Mouse (Mus musculus): Measurements from ENCODE around the gene Hamp. TPM values are rescaled to one million over a fixed set of nuclear protein-coding genes. Genes with fewer than 3 reads are reported as not detected.

Gene Hamp
- polyA plus RNA-seq (2012; rRNA removed), result 11.4 and 20.4 TPM in 2 replicates

GRCm38 (mm10) chr7:30943909-30944635 is at the start of gene Hamp:
Gene Hamp (minus strand): TSS chr7:30944032.

GRCm38 (mm10) chr7:30973501-30974289 is 29.9 kb upstream of the Hamp start, which contains the start of gene Fam187b:
Gene Fam187b (plus strand): TSS chr7:30973790.

GRCm38 (mm10) chr7:30973251-30973500 is 29.3 kb upstream of the Hamp start, which contains the start of gene Lsr:
Gene Lsr (minus strand): TSS chr7:30973464.

GRCm38 (mm10) chr7:30956756-30957366 is 13.0 kb upstream of the Hamp start, which contains the start of gene Usf2:
Gene Usf2 (minus strand): TSS chr7:30956803.

GRCm38 (mm10) chr7:30924581-30924980 is 19.3 kb downstream of the Hamp start, which contains the start of gene Hamp2:
Gene Hamp2 (minus strand): TSS chr7:30924681.

GRCm38 (mm10) chr7:30914732-30915131 is 29.1 kb downstream of the Hamp start, which contains the start of gene Mag:
Gene Mag (minus strand): TSS chr7:30914873.

Other genes with a start within 250 kb of the Hamp start
- gene 2200002J24Rik, start 245.1 kb downstream of the Hamp start, polyA plus RNA-seq (2012; rRNA removed), result 0.09 and 0.21 TPM in 2 replicates
- gene Atp4a, start 231.8 kb downstream of the Hamp start, polyA plus RNA-seq (2012; rRNA removed), result 0.74 and 0.90 TPM in 2 replicates
- gene Tmem147, start 214.5 kb downstream of the Hamp start, polyA plus RNA-seq (2012; rRNA removed), result 56.5 and 63.8 TPM in 2 replicates
- gene Gapdhs, start 200.4 kb downstream of the Hamp start, polyA plus RNA-seq (2012; rRNA removed), result not detected in 2 replicates
- 0.61 and 0.74 TPM in 2 replicates for gene Sbsn, start 192.6 kb downstream of the Hamp start, polyA plus RNA-seq (2012; rRNA removed)
- gene Dmkn, start 180.3 kb downstream of the Hamp start, polyA plus RNA-seq (2012; rRNA removed), result 0.16 and 0.25 TPM in 2 replicates
- 0.20 TPM in 1 of 2 replicates, not detected in the other for gene Krtdap, start 156.1 kb downstream of the Hamp start, polyA plus RNA-seq (2012; rRNA removed)
- gene Ffar2, start 120.3 kb downstream of the Hamp start, polyA plus RNA-seq (2012; rRNA removed), result 0.31 and 0.33 TPM in 2 replicates
- gene Ffar3, start 87.9 kb downstream of the Hamp start, polyA plus RNA-seq (2012; rRNA removed), result not detected in 2 replicates
- not detected in 2 replicates for gene Ffar1, start 82.5 kb downstream of the Hamp start, polyA plus RNA-seq (2012; rRNA removed)
- 0.23 and 0.37 TPM in 2 replicates for gene Cd22, start 63.7 kb downstream of the Hamp start, polyA plus RNA-seq (2012; rRNA removed)
- 0.17 and 0.22 TPM in 2 replicates for gene Mag, start 29.2 kb downstream of the Hamp start, polyA plus RNA-seq (2012; rRNA removed)
- not detected in 2 replicates for gene Hamp2, start 19.4 kb downstream of the Hamp start, polyA plus RNA-seq (2012; rRNA removed)
- gene Usf2, start 12.8 kb upstream of the Hamp start, polyA plus RNA-seq (2012; rRNA removed), result 45.8 and 51.7 TPM in 2 replicates
- gene Lsr, start 29.4 kb upstream of the Hamp start, polyA plus RNA-seq (2012; rRNA removed), result 11.5 and 13.7 TPM in 2 replicates
- gene Fam187b, start 29.8 kb upstream of the Hamp start, polyA plus RNA-seq (2012; rRNA removed), result 1.3 TPM in 2 replicates
- 10.0 and 11.3 TPM in 2 replicates for gene Fxyd5, start 98.4 kb upstream of the Hamp start, polyA plus RNA-seq (2012; rRNA removed)
- gene Fxyd7, start 107.4 kb upstream of the Hamp start, polyA plus RNA-seq (2012; rRNA removed), result 0.06 and 0.17 TPM in 2 replicates
- gene Fxyd1, start 113.2 kb upstream of the Hamp start, polyA plus RNA-seq (2012; rRNA removed), result 25.3 and 31.9 TPM in 2 replicates
- gene Lgi4, start 115.3 kb upstream of the Hamp start, polyA plus RNA-seq (2012; rRNA removed), result 0.03 and 0.06 TPM in 2 replicates
- 0.18 and 0.62 TPM in 2 replicates for gene Fxyd3, start 132.7 kb upstream of the Hamp start, polyA plus RNA-seq (2012; rRNA removed)
- gene Hpn, start 171.3 kb upstream of the Hamp start, polyA plus RNA-seq (2012; rRNA removed), result 38.6 and 43.5 TPM in 2 replicates
- 0.86 and 0.97 TPM in 2 replicates for gene Scn1b, start 183.0 kb upstream of the Hamp start, polyA plus RNA-seq (2012; rRNA removed)
- 17.4 and 19.4 TPM in 2 replicates for gene Gramd1a, start 211.9 kb upstream of the Hamp start, polyA plus RNA-seq (2012; rRNA removed)

Data from liver, embryonic 14 days (tissue).